Mouse (Mus musculus) CD4-positive naive resting alpha-beta T cell, adult 57 days (primary cell): ENCODE data around the gene Tac1. TPM values are rescaled to one million over a fixed set of nuclear protein-coding genes. Genes with fewer than 3 reads are reported as not detected.

Experiments
- total RNA-seq: library from RNA; stranded (reverse); gene quantifications from one replicate; pipeline ENCODE4 v1.2.4, GENCODE M21; 2023

Gene Tac1
- not detected for total RNA-seq

GRCm38 (mm10) chr6:7554829-7555391 lies at the start of gene Tac1:
Tac1 (plus strand) TSS chr6:7554879.

Other genes starting within 250 kb of the Tac1 start
- 8.7 TPM for gene Asns, start 138.4 kb downstream of the Tac1 start, total RNA-seq